Mouse (Mus musculus) urinary bladder, postnatal 10 days (tissue): ENCODE measurements around the gene Isyna1.

Source experiments
- DNase-seq: peaks from one replicate; pipeline ENCODE4 v3.0.0; 2022; ENCODE audit warnings: low spot score

Isyna1 gene

GRCm38 (mm10) chr8:70627041-70627440, 32.9 kb downstream of the Isyna1 start:
- no peak for DNase-seq

GRCm38 (mm10) chr8:70628986-70629490, 34.9 kb downstream of the Isyna1 start:
- DNase-seq, result no peak

GRCm38 (mm10) chr8:70629574-70630531, 35.7 kb downstream of the Isyna1 start:
- DNase-seq, result peak; percentile 55

DNA sequence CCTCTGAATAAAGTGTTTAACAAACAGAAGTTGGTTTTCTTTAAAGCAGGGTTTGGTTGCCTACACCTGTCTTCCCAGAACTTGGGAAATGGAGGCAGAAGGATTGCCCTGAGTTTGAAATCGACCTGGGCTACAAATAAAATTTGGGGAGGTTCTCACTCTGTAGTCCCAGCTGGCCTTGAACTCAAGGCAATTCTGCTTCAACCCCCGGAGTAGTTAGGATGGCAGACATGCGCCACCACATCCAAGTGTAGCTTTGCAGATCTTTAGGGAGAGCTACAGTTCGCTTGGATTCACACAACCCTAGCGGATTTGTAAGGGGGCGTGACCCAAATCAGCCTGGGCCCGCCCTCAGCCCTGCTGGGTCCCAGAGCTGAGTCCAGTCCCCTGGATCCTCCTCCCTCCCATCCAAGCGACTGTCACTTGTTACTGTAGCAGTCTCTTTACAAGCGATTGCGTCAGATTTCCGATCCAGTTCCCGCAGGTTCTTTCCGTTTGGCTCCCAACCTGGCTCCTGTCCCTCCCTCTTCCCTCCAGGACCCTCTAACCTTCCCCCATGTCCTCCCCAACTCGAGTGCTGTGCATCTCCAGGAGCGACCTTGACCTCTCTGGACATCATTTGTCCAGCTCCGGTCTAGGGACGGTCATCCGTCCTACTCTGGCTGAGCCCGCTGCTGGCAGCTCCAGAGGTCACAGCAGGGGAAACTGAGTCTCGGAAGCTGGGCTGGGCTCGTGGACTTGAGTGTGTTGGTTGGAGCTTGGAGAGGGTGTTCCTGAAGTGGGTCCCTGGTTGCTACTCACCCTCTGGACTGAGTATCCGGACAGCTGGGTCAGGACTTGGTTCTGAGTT, 36.6 kb downstream of the Isyna1 start:
- DNase-seq, result no peak

- DNase-seq, result no peak
Observed at GRCm38 (mm10) chr8:70631436-70631835, 37.3 kb downstream of the Isyna1 start.

- DNase-seq, result no peak
Observed at GRCm38 (mm10) chr8:70632346-70632892, 38.2 kb downstream of the Isyna1 start, which contains the start of gene Gdf15. TSS of gene Gdf15 (minus strand) at chr8:70632456.

- no peak for DNase-seq
Observed at GRCm38 (mm10) chr8:70634066-70634465, 39.9 kb downstream of the Isyna1 start.

DNA sequence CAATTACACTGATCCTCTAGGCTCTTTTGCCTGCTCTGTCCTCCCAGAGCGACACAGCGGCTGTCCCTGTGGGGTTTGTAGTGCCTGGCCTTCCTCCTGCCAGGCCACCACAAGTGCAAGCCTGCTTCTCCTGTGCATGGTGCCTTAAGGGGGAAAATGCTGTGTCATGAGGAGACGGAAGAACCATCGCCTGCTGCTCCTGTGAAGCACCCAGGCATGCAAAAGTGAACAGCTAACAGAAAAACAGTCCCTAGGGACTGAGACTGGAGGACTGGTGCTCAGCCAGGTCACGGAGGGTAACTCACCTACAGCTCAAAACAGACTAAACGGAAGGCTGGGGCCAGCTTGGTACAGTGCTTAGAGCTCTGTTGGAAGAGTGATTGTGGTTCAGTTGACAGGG, 41.4 kb downstream of the Isyna1 start:
- no peak for DNase-seq

- DNase-seq, result no peak
Observed at GRCm38 (mm10) chr8:70636838-70637237, 42.7 kb downstream of the Isyna1 start.

GRCm38 (mm10) chr8:70638752-70639151, 44.6 kb downstream of the Isyna1 start:
- no peak for DNase-seq

DNA sequence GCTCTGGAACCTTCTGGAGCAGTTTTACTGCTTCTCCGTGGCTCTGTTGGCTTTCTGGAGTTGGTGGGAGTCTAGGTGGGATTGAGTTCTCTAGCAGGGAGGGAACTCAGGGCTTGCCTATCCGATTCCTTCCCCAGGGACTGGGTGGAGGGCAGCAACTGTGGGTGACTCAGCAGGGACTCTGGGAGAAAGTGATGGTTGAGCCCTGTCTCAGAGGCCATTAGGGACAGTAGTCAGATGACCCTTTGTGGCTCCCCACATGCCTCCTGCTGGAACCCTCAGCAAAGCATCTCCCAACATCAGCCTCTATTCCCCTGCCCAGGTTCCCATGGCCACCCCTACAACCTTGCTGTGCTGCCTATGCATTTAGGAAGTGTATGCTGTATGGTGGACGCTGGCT, 48.8 kb downstream of the Isyna1 start:
- DNase-seq, result no peak

- no peak for DNase-seq
Observed at GRCm38 (mm10) chr8:70644065-70644464, 49.9 kb downstream of the Isyna1 start.

- no peak for DNase-seq
Observed at GRCm38 (mm10) chr8:70645501-70646224, 51.5 kb downstream of the Isyna1 start.

DNA sequence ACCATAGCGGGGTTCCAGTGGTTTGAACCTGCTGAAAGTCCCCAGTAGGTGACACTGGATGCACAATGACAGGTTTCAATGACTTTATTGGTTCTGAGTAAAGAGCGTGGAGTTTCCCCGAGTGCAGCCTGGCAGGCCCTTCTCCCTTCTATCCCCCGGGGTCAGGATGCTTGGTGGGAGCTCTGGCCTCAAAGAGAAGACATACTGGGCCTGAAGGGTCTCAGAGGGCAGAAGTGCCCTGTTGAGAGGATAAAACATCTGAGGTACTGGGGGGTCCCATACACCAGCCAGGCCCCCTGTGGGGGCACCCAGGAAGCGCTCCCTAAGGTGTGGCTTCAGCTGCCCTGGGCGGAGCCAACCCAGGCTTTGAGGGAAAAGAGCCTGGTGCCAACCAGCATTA, 52.2 kb downstream of the Isyna1 start:
- no peak for DNase-seq

DNA sequence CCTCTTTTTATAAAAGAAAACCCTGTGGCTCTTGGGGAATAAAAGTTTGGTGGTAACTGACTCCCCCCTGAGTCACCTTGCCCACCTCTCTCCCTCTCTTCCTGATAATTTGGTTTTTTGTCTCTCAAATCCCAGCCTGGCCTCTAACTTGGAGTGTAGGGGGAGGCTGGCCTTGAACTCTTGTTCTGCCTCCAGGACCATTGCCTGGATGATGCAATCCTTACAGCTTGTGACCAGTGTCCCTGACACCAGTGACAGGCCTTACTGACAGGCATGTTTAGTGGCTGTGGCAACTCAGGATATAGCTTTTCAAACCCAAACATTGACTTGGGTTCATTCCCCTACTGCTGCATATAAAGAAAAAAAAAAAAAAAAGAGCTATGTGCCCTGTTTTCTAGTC, 52.6 kb downstream of the Isyna1 start:
- DNase-seq, result no peak
